Mouse (Mus musculus) lung, embryonic 14.5 days (tissue): ENCODE data around the gene 2210016L21Rik. TPM values are rescaled to one million over a fixed set of nuclear protein-coding genes. Genes with fewer than 3 reads are reported as not detected.
A peak's percentile ranks its signal among the peaks of the same experiment; 100 is the strongest.

Experiments used
- ATAC-seq: fragments of 200-750 bp; cut with Nextera tagmentation; 2 replicates; pipeline ENCODE4 v1.8.0; 2017; ENCODE audit warnings: mild to moderate bottlenecking, moderate TSS enrichment, moderate library complexity; ENCODE audit not compliant: insufficient read depth
- DNase-seq: peaks from one replicate; pipeline ENCODE4 v3.0.0-alpha.2; 2015
- H3K27ac ChIP-seq: fragments of 300-500 bp; sonication (generic); 2 replicates; pipeline ENCODE4 v1.5.1; 2014; ENCODE audit warnings: low read depth, mild to moderate bottlenecking, moderate library complexity
- H3K27me3 ChIP-seq: fragments of 300-500 bp; sonication (generic); 2 replicates; pipeline ENCODE4 v1.6.1; 2014; ENCODE audit warnings: low read length, control low read depth; ENCODE audit not compliant: insufficient read depth
- H3K36me3 ChIP-seq: fragments of 300-500 bp; sonication (generic); 2 replicates; pipeline ENCODE4 v1.6.1; 2014; ENCODE audit warnings: control low read depth; ENCODE audit not compliant: insufficient read depth
- H3K4me1 ChIP-seq: fragments of 300-500 bp; sonication (generic); 2 replicates; pipeline ENCODE4 v1.6.1; 2014; ENCODE audit warnings: antibody characterized with exemption, control low read depth; ENCODE audit not compliant: insufficient read depth
- H3K4me2 ChIP-seq: fragments of 300-500 bp; sonication (generic); 2 replicates; pipeline ENCODE4 v1.6.1; 2014; ENCODE audit warnings: mild to moderate bottlenecking
- H3K4me3 ChIP-seq: fragments of 300-500 bp; sonication (generic); 2 replicates; pipeline ENCODE4 v1.5.1; 2014; ENCODE audit warnings: low read depth, low read length
- H3K9ac ChIP-seq: fragments of 300-500 bp; sonication (generic); 2 replicates; pipeline ENCODE4 v1.6.1; 2014
- H3K9me3 ChIP-seq: fragments of 300-500 bp; sonication (generic); 2 replicates; pipeline ENCODE4 v1.6.1; 2016; ENCODE audit warnings: low read depth, low read length, control low read depth
- CTCF ChIP-seq: IDR thresholded peaks from 2 replicates; pipeline ENCODE4 v1.5.1; 2016; ENCODE audit warnings: antibody characterized with exemption, low read depth
- WGBS: fragments of 180-500 bp; shearing (Covaris S2); extraction: QIAGEN DNeasy Blood & Tissue Kit; methylation state at CpG from one replicate; pipeline ENCODE4 v1.1.7; 2014; 5-methylcytosine and 5-hydroxymethylcytosine counted together
- polyA plus RNA-seq: library from polyadenylated mRNA; unstranded; fragments of >200 nt; fragmentation: Nextera tagmentation; extraction: Ambion mirVana; gene quantifications from 2 replicates; pipeline ENCODE4 v1.2.1, GENCODE M21; 2014

2210016L21Rik gene
- polyA plus RNA-seq, 1 experiment from 2014 or later = 44.3 TPM

DNA sequence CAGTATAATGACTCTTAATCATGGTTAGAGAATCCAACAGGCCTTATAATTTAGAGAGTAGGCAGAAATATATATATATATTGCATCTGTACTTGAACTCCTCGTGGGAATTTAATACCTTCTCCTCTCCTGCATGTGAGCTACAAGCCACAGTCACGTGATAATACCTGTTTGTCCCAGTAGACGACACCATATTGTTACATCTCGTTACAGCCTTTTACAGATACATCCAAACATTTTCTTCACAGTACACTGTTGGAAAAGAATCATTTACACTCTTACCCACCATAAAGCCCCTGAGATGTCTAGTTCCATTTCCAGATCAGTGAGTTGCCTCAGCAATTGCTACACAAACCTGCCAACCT is 790 bp downstream of the 2210016L21Rik start:
- Histone ChIP-seq H3K36me3 (peaks cover 22% of the 10 kb centered on the region), H3K4me2 (peak overlapping the region; percentile 85), H3K4me3 (peak overlapping the region; percentile 87), H3K9ac (peak overlapping the region; percentile 91), H3K4me1 (no peaks in the 10 kb centered on the region), H3K27me3 (no peaks in the 10 kb centered on the region), H3K9me3 (no peaks in the 10 kb centered on the region), H3K27ac (peak overlapping the region; percentile 89; the same call in 1 of the 2 replicates)
- WGBS = 38% methylated on average over 4 of the region's 4 CpGs
- no peak for DNase-seq
- TF ChIP-seq CTCF = no peak
- no peak for ATAC-seq

- DNase-seq (no peak), ATAC-seq (no peak)
- Histone ChIP-seq H3K4me1 (0 out of 2 replicates have a peak, but pooled peaks cover 4% of the 10 kb centered on the region), H3K4me3 (no peak overlapping the region), H3K4me2 (no peak overlapping the region), H3K9ac (no peak overlapping the region), H3K27ac (no peak overlapping the region), H3K36me3 (peaks cover 32% of the 10 kb centered on the region), H3K27me3 (no peaks in the 10 kb centered on the region), H3K9me3 (no peaks in the 10 kb centered on the region)
- WGBS = 92% methylated on average over 10 of the region's 10 CpGs
- no peak for TF ChIP-seq CTCF
These were observed 3.1 kb downstream of the 2210016L21Rik start for GRCm38 (mm10) chr5:114945072-114945471.

DNA sequence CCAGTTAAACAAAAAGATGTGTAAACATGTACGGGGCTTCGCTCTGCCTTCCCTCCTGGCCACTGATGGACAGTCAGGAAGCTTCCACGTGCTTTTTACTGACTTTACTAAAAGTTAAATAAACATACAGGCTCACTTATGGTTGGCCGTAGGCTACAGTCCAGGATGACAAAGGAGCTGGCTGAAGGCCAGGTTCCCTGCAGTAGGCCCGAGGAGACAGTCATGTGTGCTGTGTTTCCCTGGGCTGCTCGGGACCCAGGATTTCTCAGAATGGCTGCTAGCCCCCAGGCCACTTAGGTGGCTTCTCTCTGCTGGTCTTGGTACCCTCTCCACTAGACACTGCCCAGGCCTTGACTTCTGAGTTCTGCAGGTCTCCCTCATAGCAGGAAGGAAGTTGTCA is 6.9 kb downstream of the 2210016L21Rik start:
- H3K27me3 ChIP-seq = no peaks in the 10 kb centered on the region
- no peak overlapping the region for H3K27ac ChIP-seq
- DNase-seq (peak; percentile 88), ATAC-seq (peak; percentile 72)
- TF ChIP-seq CTCF = no peak
- H3K9ac ChIP-seq = no peak overlapping the region
- WGBS = 20% methylated on average over 6 of the region's 6 CpGs
- H3K4me3 ChIP-seq = no peak overlapping the region
- H3K36me3 ChIP-seq = peaks cover 32% of the 10 kb centered on the region
- no peak overlapping the region for H3K4me2 ChIP-seq
- no peaks in the 10 kb centered on the region for H3K9me3 ChIP-seq
- 0 out of 2 replicates have a peak, but pooled peaks cover 4% of the 10 kb centered on the region for H3K4me1 ChIP-seq

DNA sequence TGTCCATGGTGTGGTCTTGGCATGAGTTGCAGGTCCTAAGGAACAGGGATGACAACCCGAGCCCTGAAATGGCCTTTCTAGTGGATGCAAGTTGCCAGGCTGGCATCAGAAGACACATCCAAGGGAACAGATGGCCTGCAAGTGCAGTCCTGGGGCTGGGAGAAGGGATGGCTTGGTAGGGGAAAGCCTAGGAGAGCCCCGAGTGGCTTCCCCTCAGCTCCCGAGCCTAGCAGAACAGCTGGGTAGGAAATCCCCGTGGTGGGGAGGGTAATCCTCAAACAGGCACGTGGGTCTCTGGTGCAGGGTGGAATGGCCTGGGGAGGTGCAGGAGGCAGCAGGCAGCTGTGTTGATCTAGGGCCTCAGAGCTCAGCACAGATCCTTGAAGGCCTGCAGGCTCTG is 7.4 kb downstream of the 2210016L21Rik start:
- ATAC-seq (no peak), DNase-seq (no peak)
- no peaks in the 10 kb centered on the region for H3K9me3 ChIP-seq
- H3K27ac ChIP-seq = no peak overlapping the region
- no peak for TF ChIP-seq CTCF
- 0 out of 2 replicates have a peak, but pooled peaks cover 4% of the 10 kb centered on the region for H3K4me1 ChIP-seq
- H3K36me3 ChIP-seq = peaks cover 32% of the 10 kb centered on the region
- no peaks in the 10 kb centered on the region for H3K27me3 ChIP-seq
- no peak overlapping the region for H3K9ac ChIP-seq
- no peak overlapping the region for H3K4me2 ChIP-seq
- no peak overlapping the region for H3K4me3 ChIP-seq
- 52% methylated on average over 5 of the region's 5 CpGs for WGBS

GRCm38 (mm10) chr5:114949812-114950211 is 7.9 kb downstream of the 2210016L21Rik start:
- DNase-seq (no peak), ATAC-seq (no peak)
- 89% methylated on average over 9 of the region's 9 CpGs for WGBS
- no peak overlapping the region for H3K9ac ChIP-seq
- H3K4me3 ChIP-seq = no peak overlapping the region
- no peaks in the 10 kb centered on the region for H3K27me3 ChIP-seq
- H3K4me1 ChIP-seq = 0 out of 2 replicates have a peak, but pooled peaks cover 4% of the 10 kb centered on the region
- H3K36me3 ChIP-seq = peaks cover 32% of the 10 kb centered on the region
- no peak overlapping the region for H3K27ac ChIP-seq
- no peak for TF ChIP-seq CTCF
- H3K9me3 ChIP-seq = no peaks in the 10 kb centered on the region
- H3K4me2 ChIP-seq = no peak overlapping the region

GRCm38 (mm10) chr5:114950669-114951068 is 8.7 kb downstream of the 2210016L21Rik start:
- H3K9ac ChIP-seq = no peak overlapping the region
- H3K27me3 ChIP-seq = no peaks in the 10 kb centered on the region
- no peak overlapping the region for H3K4me2 ChIP-seq
- no peak for DNase-seq
- peaks cover 31% of the 10 kb centered on the region for H3K36me3 ChIP-seq
- ATAC-seq = no peak
- TF ChIP-seq CTCF = no peak
- 0 out of 2 replicates have a peak, but pooled peaks cover 4% of the 10 kb centered on the region for H3K4me1 ChIP-seq
- no peak overlapping the region for H3K4me3 ChIP-seq
- no peak overlapping the region for H3K27ac ChIP-seq
- H3K9me3 ChIP-seq = no peaks in the 10 kb centered on the region
- 61% methylated on average over 11 of the region's 12 CpGs for WGBS

DNA sequence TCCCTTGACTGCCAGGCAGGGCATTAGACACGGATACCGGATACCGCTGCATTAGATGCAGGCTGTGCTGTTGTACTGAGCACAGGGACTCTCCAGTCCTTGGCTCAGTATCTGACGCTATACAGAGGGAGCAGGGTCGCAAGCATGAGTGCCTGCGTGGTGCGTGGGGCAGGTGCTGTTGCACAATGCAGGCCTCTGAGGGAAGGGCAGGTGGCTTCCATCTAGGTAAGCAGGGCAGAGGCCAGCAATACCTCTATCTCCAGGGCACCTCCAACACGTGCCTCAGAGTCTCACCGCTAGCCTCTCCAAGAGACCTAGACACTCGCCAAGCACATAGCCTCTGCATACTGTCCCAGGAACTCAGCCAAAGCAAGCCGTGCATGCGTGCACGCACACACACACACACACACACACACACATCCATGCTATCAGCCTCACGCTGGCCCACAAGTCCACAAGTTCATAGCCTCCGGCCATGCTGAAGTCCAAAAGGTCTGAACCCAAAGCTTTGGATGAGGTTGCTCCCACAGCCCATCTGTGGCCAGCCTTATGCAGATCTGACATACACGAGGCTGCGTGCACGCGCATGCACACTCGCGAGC is 9.4 kb downstream of the 2210016L21Rik start:
- no peak for ATAC-seq
- Histone ChIP-seq H3K9ac (no peak overlapping the region), H3K36me3 (peaks cover 24% of the 10 kb centered on the region), H3K9me3 (no peaks in the 10 kb centered on the region), H3K27me3 (no peaks in the 10 kb centered on the region), H3K27ac (no peak overlapping the region), H3K4me1 (0 out of 2 replicates have a peak, but pooled peaks cover 4% of the 10 kb centered on the region), H3K4me3 (no peak overlapping the region), H3K4me2 (no peak overlapping the region)
- DNase-seq = no peak
- no peak for TF ChIP-seq CTCF
- WGBS = 79% methylated on average over 21 of the region's 21 CpGs

DNA sequence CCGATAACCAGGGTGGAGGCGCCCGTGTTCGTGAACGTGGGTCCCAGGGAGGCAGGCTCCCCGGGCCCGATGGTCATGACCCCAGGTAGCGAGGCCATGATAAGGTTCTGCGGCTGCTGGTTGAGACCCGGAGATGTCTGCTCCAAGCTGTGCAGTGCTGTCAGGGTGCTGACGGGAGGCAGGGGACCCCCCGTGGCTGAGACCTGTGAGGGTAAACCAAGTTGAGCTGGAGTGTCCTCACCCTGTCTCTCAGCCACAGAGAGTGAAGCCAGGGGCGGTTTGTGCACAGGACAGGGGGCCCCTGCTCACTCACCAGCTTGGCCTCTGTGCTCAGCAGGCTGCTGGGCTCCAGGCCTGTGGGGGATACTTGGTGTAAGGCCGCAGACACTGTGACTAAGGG is 11.4 kb downstream of the 2210016L21Rik start:
- ATAC-seq (no peak), DNase-seq (no peak)
- Histone ChIP-seq H3K9ac (no peak overlapping the region), H3K4me3 (no peak overlapping the region), H3K4me1 (0 out of 2 replicates have a peak, but pooled peaks cover 4% of the 10 kb centered on the region), H3K27me3 (no peaks in the 10 kb centered on the region), H3K36me3 (peaks cover 5% of the 10 kb centered on the region; the same call in 1 of the 2 replicates), H3K4me2 (no peak overlapping the region), H3K27ac (no peak overlapping the region), H3K9me3 (no peaks in the 10 kb centered on the region)
- WGBS = 74% methylated on average over 14 of the region's 14 CpGs
- TF ChIP-seq CTCF = no peak
